Mouse (Mus musculus) heart, adult 2 months (tissue): ENCODE data around the gene Gm8439. TPM values are rescaled to one million over a fixed set of nuclear protein-coding genes. Genes with fewer than 3 reads are reported as not detected.

Experiments
- DNase-seq, 2 experiments: peaks; one replicate each; pipeline ENCODE4 v3.0.0; 2021
- H3K27ac ChIP-seq: fragments of 200-600 bp; 2 replicates; pipeline ENCODE4 v1.8.1; 2022
- H3K27me3 ChIP-seq: fragments of 200-500 bp; 2 replicates; pipeline ENCODE4 v1.6.1; 2012; ENCODE audit warnings: mild to moderate bottlenecking, low read length, inconsistent platforms, mixed read lengths; ENCODE audit not compliant: control insufficient read depth, insufficient read depth
- H3K36me3 ChIP-seq: fragments of 200-500 bp; 2 replicates; pipeline ENCODE4 v1.6.1; 2012; ENCODE audit warnings: low read length, inconsistent platforms; ENCODE audit not compliant: control insufficient read depth, insufficient read depth
- H3K4me1 ChIP-seq: fragments of 200-500 bp; 2 replicates; pipeline ENCODE4 v1.6.1; 2011; ENCODE audit warnings: low read length; ENCODE audit not compliant: control insufficient read depth, insufficient read depth
- H3K4me3 ChIP-seq: fragments of 200-600 bp; 2 replicates; pipeline ENCODE4 v1.8.1; 2022
- H3K79me2 ChIP-seq: fragments of 200-500 bp; replicated peaks from 2 replicates; pipeline ENCODE4 v1.6.1; 2012; ENCODE audit warnings: mild to moderate bottlenecking, inconsistent platforms, low read length, moderate library complexity, mixed read lengths; ENCODE audit not compliant: control insufficient read depth, insufficient read depth
- H3K9ac ChIP-seq: fragments of 200-500 bp; 2 replicates; pipeline ENCODE4 v1.6.1; 2012; ENCODE audit warnings: low read depth, mild to moderate bottlenecking, control low read depth, inconsistent platforms, low read length, mixed read lengths
- CTCF ChIP-seq: fragments of 200-600 bp; IDR thresholded peaks from 2 replicates; pipeline ENCODE4 v1.8.1; 2022; ENCODE audit warnings: antibody characterized with exemption, mild to moderate bottlenecking, moderate library complexity
- EP300 ChIP-seq: fragments of 200-500 bp; IDR thresholded peaks from 2 replicates; pipeline ENCODE4 v1.6.1; 2011; ENCODE audit warnings: low read depth, low read length, control low read depth; ENCODE audit not compliant: insufficient read depth
- POLR2A ChIP-seq: fragments of 200-500 bp; IDR thresholded peaks from 2 replicates; pipeline ENCODE4 v1.6.1; 2011; ENCODE audit warnings: mild to moderate bottlenecking, low read depth, low read length, control low read depth; ENCODE audit not compliant: insufficient read depth
- WGBS: fragments of 180-500 bp; shearing (Covaris S2); methylation state at CpG from one replicate; pipeline ENCODE4 v1.1.7; 2018; 5-methylcytosine and 5-hydroxymethylcytosine counted together
- intact Hi-C: fragments of 180-260 bp; cut with DNase I; formaldehyde crosslinking; loops from one replicate; pipeline ENCODE4 v1.15.1; 2025
- polyA plus RNA-seq: library from polyadenylated mRNA; depleted of rRNA; stranded (reverse); fragments of >200 nt; gene quantifications from 2 replicates; pipeline ENCODE4 v1.2.3, GENCODE M21; 2012
- total RNA-seq, 2 experiments: library from RNA; stranded (reverse); gene quantifications; 2 replicates each; pipeline ENCODE4 v1.2.3; 2021

Gm8439 gene
- total and polyA plus RNA-seq, 3 experiments: not detected

DNA sequence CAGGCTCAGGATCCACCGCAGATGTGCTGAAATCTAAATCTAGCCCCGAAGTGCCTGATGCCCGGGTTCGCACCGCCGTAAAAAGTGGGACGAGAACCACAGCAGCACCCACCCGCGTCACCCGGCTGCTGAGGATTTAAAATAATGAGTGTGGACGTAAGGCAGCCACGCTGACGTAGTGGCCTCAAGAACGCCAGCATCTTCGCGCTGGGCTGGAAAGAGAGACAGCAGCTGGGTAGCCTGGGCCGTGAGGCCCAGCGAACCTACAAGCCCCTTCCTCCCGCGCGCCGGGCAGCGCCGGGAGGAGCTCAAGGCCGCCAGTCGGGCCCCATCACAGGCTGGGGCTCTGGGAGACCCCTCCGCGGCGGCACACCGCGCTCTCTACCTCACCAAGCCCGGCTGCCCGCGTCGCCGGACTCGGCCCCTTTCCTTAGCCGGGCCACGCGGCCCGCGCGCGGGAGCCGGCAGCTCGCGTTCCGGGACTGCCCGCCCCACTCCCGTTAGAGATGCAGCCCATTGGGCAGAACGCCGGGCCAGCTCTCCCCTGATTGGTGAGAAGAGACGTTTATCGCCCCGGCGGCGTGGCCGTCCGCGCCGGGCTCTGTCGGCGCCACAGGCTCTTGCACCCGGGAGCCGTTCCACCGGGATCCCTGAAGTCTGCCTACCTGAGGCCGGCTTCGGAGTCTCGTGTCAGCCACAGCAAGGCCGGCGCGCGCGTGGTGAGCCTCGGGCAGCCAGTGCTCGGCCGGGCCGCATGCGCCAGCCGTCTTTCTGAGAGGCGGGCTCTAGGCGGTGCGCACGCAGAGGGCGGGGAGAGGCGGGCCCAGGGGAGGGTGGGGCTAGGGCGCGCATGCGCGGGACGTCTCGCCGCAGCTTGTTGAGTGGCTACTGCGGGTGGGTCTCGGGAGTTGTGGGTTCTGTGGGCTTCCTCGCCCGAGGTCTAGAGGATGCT is 18.8 kb upstream of the Gm8439 start, which contains the start of gene Ctps:
Gene Ctps (minus strand): TSS at position 791 of the 952 bp plus-strand sequence.
- TF ChIP-seq POLR2A (peak; percentile 94), EP300 (no peak), CTCF (no peak)
- H3K79me2 ChIP-seq: no peaks in the 10 kb centered on the region
- intact Hi-C loops: no loop called here
- peak within 1 kb of the TSS; percentile 99 for H3K4me3 ChIP-seq
- no peaks in the 10 kb centered on the region for H3K27me3 ChIP-seq
- H3K36me3 ChIP-seq: peaks cover 13% of the 10 kb centered on the region; the same call in 1 of the 2 replicates
- DNase-seq: peak; percentile 96 to 97
- H3K4me1 ChIP-seq: no peaks in the 10 kb centered on the region
- H3K9ac ChIP-seq: peak within 1 kb of the TSS; percentile 88
- H3K27ac ChIP-seq: peak within 1 kb of the TSS; percentile 96
- WGBS: under 1% methylated on average over 97 of the region's 97 CpGs

DNA sequence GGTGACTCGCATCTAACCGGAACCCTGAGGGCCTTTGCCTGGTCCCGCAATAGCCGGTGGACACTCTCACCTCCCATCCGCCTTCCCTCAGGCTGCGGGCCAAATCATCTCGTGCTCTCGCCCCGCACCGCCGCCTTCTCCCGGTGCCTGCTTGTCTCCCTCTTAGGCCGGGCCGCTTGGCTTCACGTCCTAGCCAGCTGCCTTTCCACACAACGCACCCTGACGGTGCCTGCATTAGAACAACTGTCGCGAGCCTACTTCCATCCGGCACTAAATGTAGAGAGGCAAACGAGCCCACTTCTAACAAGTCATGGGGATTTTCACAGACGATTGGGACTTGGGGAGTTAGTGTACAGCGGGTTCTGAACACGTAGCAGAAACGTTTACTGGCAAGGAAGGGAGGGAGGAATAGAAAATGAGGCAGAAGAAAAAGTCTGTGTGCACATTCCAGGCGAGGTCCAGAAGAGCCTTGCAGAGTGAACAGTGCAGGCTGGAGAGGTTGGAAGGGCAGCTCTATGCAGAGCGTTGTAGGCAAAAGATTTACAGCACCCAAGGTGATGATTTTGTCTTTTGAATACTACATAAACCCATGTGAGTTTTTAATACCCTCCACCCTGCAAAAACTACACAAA is 18.0 kb upstream of the Gm8439 start:
- H3K79me2 ChIP-seq: no peaks in the 10 kb centered on the region
- H3K9ac ChIP-seq: peak overlapping the region; percentile 88
- no peaks in the 10 kb centered on the region for H3K4me1 ChIP-seq
- peak overlapping the region; percentile 99 for H3K4me3 ChIP-seq
- DNase-seq: no peak
- intact Hi-C loops: no loop called here
- peak overlapping the region; percentile 96 for H3K27ac ChIP-seq
- no peaks in the 10 kb centered on the region for H3K27me3 ChIP-seq
- WGBS: under 1% methylated on average over 27 of the region's 27 CpGs
- TF ChIP-seq CTCF (no peak), POLR2A (no peak), EP300 (no peak)
- peaks cover 13% of the 10 kb centered on the region; the same call in 1 of the 2 replicates for H3K36me3 ChIP-seq

DNA sequence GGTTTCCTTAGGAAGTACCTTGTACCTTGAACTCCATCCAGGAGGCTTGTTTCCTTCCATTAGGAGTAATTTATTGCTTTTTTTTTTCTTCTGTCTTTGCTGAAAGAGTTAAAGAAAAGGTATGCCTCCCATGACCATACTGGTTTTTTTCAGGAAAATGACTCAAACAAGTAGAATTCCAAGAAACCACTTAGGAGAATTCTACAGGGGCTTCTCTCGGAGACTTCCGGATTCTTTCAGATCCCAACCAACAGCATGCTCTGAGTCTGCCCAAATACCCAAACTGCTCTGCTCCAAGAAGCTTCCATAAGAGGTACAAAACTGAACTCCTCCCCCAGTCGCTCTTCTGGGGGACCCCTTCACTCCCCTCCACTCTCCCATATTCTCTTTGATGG is 17.5 kb upstream of the Gm8439 start:
- H3K27me3 ChIP-seq: no peaks in the 10 kb centered on the region
- intact Hi-C loops: no loop called here
- no peaks in the 10 kb centered on the region for H3K4me1 ChIP-seq
- no peak overlapping the region for H3K9ac ChIP-seq
- 46% methylated on average over 3 of the region's 3 CpGs for WGBS
- H3K36me3 ChIP-seq: peaks cover 13% of the 10 kb centered on the region; the same call in 1 of the 2 replicates
- DNase-seq: no peak
- H3K79me2 ChIP-seq: no peaks in the 10 kb centered on the region
- TF ChIP-seq CTCF: no peak
- no peak for TF ChIP-seq EP300
- TF ChIP-seq POLR2A: no peak
- H3K4me3 ChIP-seq: no peak overlapping the region; the same call in 1 of the 2 replicates
- H3K27ac ChIP-seq: peak overlapping the region; percentile 96

DNA sequence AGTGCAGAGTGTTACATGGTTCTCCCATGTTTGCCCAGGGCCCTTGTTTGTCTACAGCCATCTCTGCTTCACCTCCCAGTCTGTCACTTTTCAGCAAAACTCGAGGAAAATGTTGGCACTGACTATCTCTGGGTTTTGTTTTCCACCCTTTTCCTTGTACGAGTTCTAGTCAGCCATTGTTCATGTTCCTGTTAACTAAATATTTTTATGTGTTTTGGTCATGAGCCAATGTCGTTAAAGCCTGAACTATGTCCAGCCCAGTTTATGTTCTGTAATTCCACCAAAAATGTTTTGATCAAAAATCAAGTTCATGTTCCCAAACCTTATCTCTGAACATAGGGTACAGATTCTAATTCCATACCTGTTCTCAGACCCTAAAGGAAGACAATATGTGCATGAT is 16.9 kb upstream of the Gm8439 start:
- Histone ChIP-seq H3K27me3 (no peaks in the 10 kb centered on the region), H3K4me3 (no peak overlapping the region), H3K27ac (no peak overlapping the region; the same call in 1 of the 2 replicates), H3K79me2 (no peaks in the 10 kb centered on the region), H3K4me1 (no peaks in the 10 kb centered on the region), H3K36me3 (peaks cover 12% of the 10 kb centered on the region; the same call in 1 of the 2 replicates), H3K9ac (no peak overlapping the region)
- intact Hi-C loops: no loop called here
- DNase-seq: no peak
- 49% methylated on average over 3 of the region's 3 CpGs for WGBS
- TF ChIP-seq CTCF: no peak
- TF ChIP-seq EP300: no peak
- no peak for TF ChIP-seq POLR2A

DNA sequence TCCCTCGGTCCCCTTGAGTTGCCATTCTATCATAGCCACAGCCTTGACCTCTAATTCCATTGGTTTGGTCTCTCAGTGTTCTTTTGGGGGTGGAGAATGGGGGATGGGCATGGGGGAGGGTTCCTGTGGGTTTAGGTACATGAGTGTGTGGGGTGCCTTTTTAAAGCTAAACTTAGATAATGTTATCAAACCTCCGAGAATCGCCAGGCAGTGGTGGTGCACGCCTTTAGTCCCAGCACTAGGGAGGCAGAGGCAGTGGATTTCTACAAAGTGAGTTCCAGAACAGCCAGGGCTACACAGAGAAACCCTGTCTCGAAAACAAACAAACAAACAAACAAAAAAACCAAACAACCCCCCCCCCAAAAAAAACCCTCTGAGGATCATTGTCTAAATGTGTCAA is 7.7 kb upstream of the Gm8439 start:
- no peak overlapping the region for H3K4me3 ChIP-seq
- H3K36me3 ChIP-seq: no peaks in the 10 kb centered on the region
- H3K9ac ChIP-seq: no peak overlapping the region
- WGBS: 53% methylated on average over 5 of the region's 5 CpGs
- no peaks in the 10 kb centered on the region for H3K79me2 ChIP-seq
- H3K27ac ChIP-seq: no peak overlapping the region
- no peak for DNase-seq
- intact Hi-C loops: no loop called here
- TF ChIP-seq CTCF: no peak
- TF ChIP-seq POLR2A: no peak
- no peak for TF ChIP-seq EP300
- H3K27me3 ChIP-seq: no peaks in the 10 kb centered on the region
- no peaks in the 10 kb centered on the region for H3K4me1 ChIP-seq

DNA sequence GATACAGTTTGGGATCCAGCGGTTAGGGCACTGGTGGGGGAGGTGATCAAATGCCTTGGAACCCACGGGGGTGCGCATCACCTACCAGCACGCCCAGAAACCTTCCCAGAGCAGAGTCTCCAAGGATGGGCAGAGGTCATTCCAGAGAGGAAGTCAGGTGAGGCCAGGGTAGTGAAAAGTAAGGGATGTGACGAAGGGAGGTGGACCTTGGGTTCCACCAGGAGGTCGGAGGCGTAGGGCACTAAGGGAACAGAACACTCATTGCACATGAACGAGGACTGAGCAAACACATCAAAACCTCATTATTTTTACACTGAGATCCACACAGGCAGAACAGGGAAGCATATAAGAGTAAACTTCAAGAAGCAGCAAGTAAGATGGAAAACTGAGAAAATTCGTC is 6.8 kb upstream of the Gm8439 start:
- TF ChIP-seq POLR2A (no peak), EP300 (no peak), CTCF (no peak)
- no peaks in the 10 kb centered on the region for H3K36me3 ChIP-seq
- no peak overlapping the region for H3K27ac ChIP-seq
- no peaks in the 10 kb centered on the region for H3K27me3 ChIP-seq
- no peak overlapping the region for H3K9ac ChIP-seq
- no peaks in the 10 kb centered on the region for H3K4me1 ChIP-seq
- H3K4me3 ChIP-seq: no peak overlapping the region
- intact Hi-C loops: no loop called here
- WGBS: 82% methylated on average over 9 of the region's 9 CpGs
- DNase-seq: no peak
- H3K79me2 ChIP-seq: no peaks in the 10 kb centered on the region
